Mouse (Mus musculus) lung, adult 2 months (tissue): ENCODE data around the gene Eya4.

Source experiments
- CTCF ChIP-seq: fragments of 200-500 bp; IDR thresholded peaks from 2 replicates; pipeline ENCODE4 v1.5.1; 2011; ENCODE audit warnings: mild to moderate bottlenecking, low read length, control low read depth; ENCODE audit not compliant: insufficient read depth
- POLR2A ChIP-seq: fragments of 200-500 bp; IDR thresholded peaks from 2 replicates; pipeline ENCODE4 v1.6.1; 2011; ENCODE audit warnings: low read depth, mild to moderate bottlenecking, control low read depth, low read length, borderline replicate concordance; ENCODE audit errors: extremely low read depth

- TF ChIP-seq POLR2A (no peak), CTCF (no peak)
Observed at GRCm38 (mm10) chr10:23332768-23333167, 17.8 kb downstream of the Eya4 start.
